Comparison of ENCODE assay signal across 9 mouse cellular contexts in the genomic region with DNA sequence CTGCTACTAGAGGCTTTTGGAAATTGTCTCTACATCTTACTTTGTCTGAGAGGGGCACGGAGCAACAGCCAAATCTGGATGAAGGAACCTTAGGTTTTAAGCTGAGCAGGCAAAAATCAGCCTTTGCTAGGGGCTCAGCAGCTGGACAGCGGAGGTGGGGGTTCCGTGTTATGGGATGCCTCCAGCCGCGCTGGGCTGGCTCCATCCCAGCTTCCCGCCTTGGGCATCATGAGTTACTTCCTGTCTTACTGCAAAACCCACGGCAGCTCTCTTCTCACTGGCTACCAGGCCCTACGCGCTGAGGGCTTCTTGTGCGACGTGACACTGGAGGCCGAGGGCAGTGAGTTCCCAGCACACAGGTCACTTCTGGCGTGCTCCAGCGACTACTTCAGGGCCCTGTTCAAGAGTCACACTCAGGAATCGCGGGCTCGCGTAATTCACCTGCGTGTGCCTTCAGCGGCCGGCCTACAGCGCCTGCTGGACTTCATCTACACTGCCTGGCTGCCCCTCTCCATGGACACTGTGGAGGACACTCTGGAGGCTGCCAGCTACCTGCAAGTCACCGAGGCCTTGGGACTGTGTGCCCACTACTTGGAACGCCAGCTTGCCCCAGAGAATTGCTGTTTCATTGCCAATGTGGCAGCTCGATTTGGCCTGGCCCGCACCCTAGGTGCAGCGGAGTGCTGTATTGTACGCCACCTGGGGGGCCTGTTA. TPM values are rescaled to one million over a fixed set of nuclear protein-coding genes. Genes with fewer than 3 reads are reported as not detected.
A peak's percentile ranks its signal among the peaks of the same experiment; 100 is the strongest.
DNase-seq lines count a peak whose midpoint lies in the region; ATAC-seq and TF ChIP-seq lines count a peak whose summit lies in the region.
"Had no signal": no experiment of that assay in that cellular context is flagged by ENCODE, and none has a peak within 500 bp of the region (broad histone marks: within the 10 kb centered on the region; RNA-seq: fewer than 3 reads in every experiment).

TSS of gene Klhl34 (plus strand) at position 229 of the 714 bp plus-strand sequence.

- no peak for TF ChIP-seq EP300 in stomach, postnatal 0 days (optimal IDR thresholded peaks at IDR 0.05)

- H3K36me3 ChIP-seq in liver, embryonic 11.5 days (ENCODE audit: control insufficient read depth, insufficient read depth, low read length): no peaks in the 10 kb centered on the region
- H3K36me3 ChIP-seq in heart, embryonic 14.5 days (ENCODE audit: control insufficient read depth, insufficient read depth, low read length): no peaks in the 10 kb centered on the region
- H3K36me3 ChIP-seq in liver, embryonic 16.5 days (ENCODE audit: control insufficient read depth, insufficient read depth): no peaks in the 10 kb centered on the region
- H3K36me3 ChIP-seq in stomach, postnatal 0 days (ENCODE audit: control insufficient read depth, insufficient read depth, low read length): no peaks in the 10 kb centered on the region

- 40% methylated on average over 28 of the region's 28 CpGs for WGBS in liver, embryonic 11.5 days
- 36% methylated on average over 28 of the region's 28 CpGs for WGBS in heart, embryonic 14.5 days
- 38% methylated on average over 28 of the region's 28 CpGs for WGBS in liver, embryonic 16.5 days (ENCODE audit: insufficient replicate concordance)
- WGBS in stomach, postnatal 0 days: 54% methylated on average over 28 of the region's 28 CpGs

- H3K4me1 ChIP-seq in liver, embryonic 11.5 days (replicated peaks; ENCODE audit: control insufficient read depth, insufficient read depth, low read length): no peaks in the 10 kb centered on the region
- H3K4me1 ChIP-seq in cortical plate, adult 2 months (ENCODE audit: control insufficient read depth, insufficient read depth, low read length): no peaks in the 10 kb centered on the region
- no peaks in the 10 kb centered on the region; a peak in 1 of 4 replicates for H3K4me1 ChIP-seq in heart, embryonic 14.5 days (ENCODE audit: control insufficient read depth in 2 of 2, insufficient read depth in 2 of 2, low read length in 2 of 2)
- no peaks in the 10 kb centered on the region for H3K4me1 ChIP-seq in liver, embryonic 16.5 days (ENCODE audit: control insufficient read depth, low read depth, low read length)
- no peaks in the 10 kb centered on the region for H3K4me1 ChIP-seq in stomach, postnatal 0 days (replicated peaks; ENCODE audit: control insufficient read depth, insufficient read depth)

- H3K9me3 ChIP-seq in liver, embryonic 11.5 days (ENCODE audit: control insufficient read depth, low read length): no peaks in the 10 kb centered on the region
- no peaks in the 10 kb centered on the region for H3K9me3 ChIP-seq in heart, embryonic 14.5 days (ENCODE audit: control insufficient read depth, low read length)
- no peaks in the 10 kb centered on the region for H3K9me3 ChIP-seq in liver, embryonic 16.5 days (replicated peaks; ENCODE audit: control insufficient read depth, low read length)
- H3K9me3 ChIP-seq in stomach, postnatal 0 days (ENCODE audit: control insufficient read depth, low read length): no peaks in the 10 kb centered on the region

- no peak within 1 kb of the TSS for H3K27ac ChIP-seq in liver, embryonic 11.5 days (ENCODE audit: low read depth, low read length)
- H3K27ac ChIP-seq in cortical plate, adult 2 months (ENCODE audit: insufficient read depth, low read length): peak within 1 kb of the TSS; percentile 80
- no peak within 1 kb of the TSS for H3K27ac ChIP-seq in heart, embryonic 14.5 days (replicated peaks in 1 of 2; ENCODE audit: control insufficient read depth in 1 of 2, insufficient read depth in 1 of 2, low read depth in 2 of 2, low read length in 2 of 2)
- H3K27ac ChIP-seq in liver, embryonic 16.5 days (ENCODE audit: low read length): no peak within 1 kb of the TSS
- H3K27ac ChIP-seq in stomach, postnatal 0 days (replicated peaks): no peak within 1 kb of the TSS

- H3K4me3 ChIP-seq in liver, embryonic 11.5 days (ENCODE audit: low read depth, low read length): peak within 1 kb of the TSS; percentile 3; the same call in 1 of the 2 replicates
- no peak within 1 kb of the TSS for H3K4me3 ChIP-seq in cortical plate, adult 2 months (ENCODE audit: insufficient read depth, low read length)
- H3K4me3 ChIP-seq in heart, embryonic 14.5 days (ENCODE audit: control insufficient read depth in 1 of 2, insufficient read depth in 1 of 2, low read depth in 1 of 2, low read length in 2 of 2): peak within 1 kb of the TSS; percentile 34 to 37
- H3K4me3 ChIP-seq in liver, embryonic 16.5 days (ENCODE audit: low read depth, low read length): no peak within 1 kb of the TSS
- H3K4me3 ChIP-seq in stomach, postnatal 0 days (ENCODE audit: low read depth, low read length): peak within 1 kb of the TSS; percentile 21

- no peak for TF ChIP-seq CTCF in cortical plate, adult 2 months (IDR thresholded peaks at IDR 0.05; ENCODE audit: extremely low read depth, insufficient read depth, low read length)
- no peak for TF ChIP-seq CTCF in stomach, postnatal 0 days (IDR thresholded peaks at IDR 0.05; ENCODE audit: low read depth)

- intact Hi-C loops in left cerebral cortex, postnatal 25 days (cut with DNase I): no loop called here

- peak; percentile 30 for DNase-seq in liver, embryonic 11.5 days (ENCODE audit: low spot score)
- no peak for DNase-seq in liver
- peak; percentile 14 for DNase-seq in stomach, postnatal 0 days (ENCODE audit: low spot score)
- DNase-seq in adrenal gland, adult 18-20 months (ENCODE audit: low spot score in 2 of 2): no peak
- DNase-seq in left cerebral cortex, postnatal 25 days (ENCODE audit: low spot score in 2 of 2): no peak

- ATAC-seq in liver, embryonic 11.5 days (replicated peaks; ENCODE audit: low FRiP score): no peak; the same call in 1 of the 2 replicates
- ATAC-seq in heart, embryonic 14.5 days (ENCODE audit: insufficient number of reproducible peaks, insufficient read depth, low FRiP score, low read depth): no peak
- ATAC-seq in liver, embryonic 16.5 days (ENCODE audit: low read depth): no peak
- no peak for ATAC-seq in stomach, postnatal 0 days (ENCODE audit: low FRiP score, low TSS enrichment)

- peaks cover 8% of the 10 kb centered on the region for H3K27me3 ChIP-seq in liver, embryonic 11.5 days (replicated peaks; ENCODE audit: control insufficient read depth, insufficient read depth, low read length)
- no peaks in the 10 kb centered on the region for H3K27me3 ChIP-seq in heart, embryonic 14.5 days (ENCODE audit: control insufficient read depth, insufficient read depth, low read length)
- H3K27me3 ChIP-seq in liver, embryonic 16.5 days (ENCODE audit: control insufficient read depth, insufficient read depth, low read depth, low read length): no peaks in the 10 kb centered on the region
- H3K27me3 ChIP-seq in stomach, postnatal 0 days (ENCODE audit: control insufficient read depth, insufficient read depth, low read length): no peaks in the 10 kb centered on the region

- peak within 1 kb of the TSS; percentile 49 for H3K4me2 ChIP-seq in liver, embryonic 11.5 days
- H3K4me2 ChIP-seq in heart, embryonic 14.5 days (ENCODE audit: low read length): peak within 1 kb of the TSS; percentile 80
- H3K4me2 ChIP-seq in liver, embryonic 16.5 days (ENCODE audit: low read depth, low read length): 0 out of 2 replicates have a peak within 1 kb of the TSS, but pooled peaks have one; percentile 9
- H3K4me2 ChIP-seq in stomach, postnatal 0 days (replicated peaks; ENCODE audit: low read depth): peak within 1 kb of the TSS; percentile 45

- no peak for TF ChIP-seq POLR2A in cortical plate, adult 2 months (IDR thresholded peaks at IDR 0.05; ENCODE audit: extremely low read depth, insufficient read depth, low read length)

- H3K9ac ChIP-seq in liver, embryonic 11.5 days (ENCODE audit: low read depth, low read length): no peak within 1 kb of the TSS
- peak within 1 kb of the TSS; percentile 30; the same call in 1 of the 2 replicates for H3K9ac ChIP-seq in heart, embryonic 14.5 days (ENCODE audit: low read length)
- no peak within 1 kb of the TSS for H3K9ac ChIP-seq in liver, embryonic 16.5 days (ENCODE audit: low read depth, low read length)
- H3K9ac ChIP-seq in stomach, postnatal 0 days (ENCODE audit: low read length): no peak within 1 kb of the TSS

RNA-seq across cellular contexts. Expression of gene Klhl34, which starts in this region (rescaled TPM):
- 0.12 and 0.33 TPM in 2 replicates for polyA plus RNA-seq in liver, embryonic 11.5 days (2014; fragmentation: Nextera tagmentation; extraction: Ambion mirVana)
- 0.06 and 0.17 TPM in 2 replicates for polyA plus RNA-seq in cortical plate, adult 2 months (2012; rRNA removed)
- polyA plus RNA-seq in heart, embryonic 14.5 days (2014; fragmentation: Nextera tagmentation; extraction: Ambion mirVana): 0.13 and 0.27 TPM in 2 replicates
- polyA plus RNA-seq in liver, embryonic 16.5 days (2015; fragmentation: Nextera tagmentation; extraction: Ambion mirVana): not detected in 2 replicates
- 0.05 and 0.16 TPM in 2 replicates for polyA plus RNA-seq in stomach, postnatal 0 days (2015; fragmentation: Nextera tagmentation; extraction: Ambion mirVana)
- total RNA-seq in adrenal gland, adult 18-20 months (2021): not detected
- total RNA-seq in left cerebral cortex, postnatal 25 days (2021): under 1 TPM in 1 of 2 experiments, not detected in 1; 0.23 TPM
- polyA plus RNA-seq: liver, adult 2 months had no signal

Comparison
In these comparisons a context has a peak if more than half of its experiments do, and no peak if none do; other contexts are left out.
1. Peak in DNase-seq, H3K4me3 ChIP-seq and H3K4me2 ChIP-seq in liver, embryonic 11.5 days; RNA of the gene not detected or under 1 TPM.
2. Peak in DNase-seq, H3K4me3 ChIP-seq and H3K4me2 ChIP-seq in stomach, postnatal 0 days; RNA of the gene not detected or under 1 TPM.
3. H3K4me2 ChIP-seq: peak in every context shown above with its lines; median percentile 80 in heart, embryonic 14.5 days; 49 in liver, embryonic 11.5 days; 45 in stomach, postnatal 0 days; 9 in liver, embryonic 16.5 days.
4. H3K4me3 ChIP-seq: peak in heart, embryonic 14.5 days (2 of 2); none in cortical plate, adult 2 months (single experiment) and liver, embryonic 16.5 days (single experiment).